Mouse (Mus musculus): ENCODE data around the gene Rhot2. TPM values are rescaled to one million over a fixed set of nuclear protein-coding genes. Genes with fewer than 3 reads are reported as not detected.

Rhot2 gene
- 48.9 and 77.3 TPM in 2 replicates for polyA plus RNA-seq (2012; rRNA removed; ENCODE audit: low replicate concordance)

DNA sequence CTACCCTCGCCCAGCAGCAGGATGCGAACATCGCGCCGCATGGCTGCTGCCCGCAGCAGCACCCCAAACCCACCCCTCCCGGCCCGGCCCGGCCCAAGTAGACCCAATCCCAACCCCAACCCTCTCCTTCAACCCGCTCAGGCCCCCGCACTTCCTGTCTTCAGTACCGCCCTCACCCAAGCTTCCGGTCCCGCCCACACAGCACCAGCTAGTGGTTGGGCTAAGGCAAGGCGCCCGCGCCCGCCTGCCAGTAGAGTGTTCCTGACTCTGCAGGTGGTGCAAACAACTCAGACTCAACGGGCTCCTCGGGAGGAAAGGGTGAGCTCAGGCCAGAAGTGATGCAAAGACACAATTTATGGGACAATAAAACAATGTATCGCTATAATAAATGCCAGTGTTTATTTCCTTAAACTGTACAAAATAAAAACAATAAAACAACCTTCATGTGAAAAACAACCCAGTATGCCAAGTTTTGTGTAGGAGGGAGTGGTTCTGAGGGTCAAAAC, at the start of gene Rhot2:
TSS of gene Rhot2 (minus strand) at position 456 of the 506 bp plus-strand sequence.

DNA sequence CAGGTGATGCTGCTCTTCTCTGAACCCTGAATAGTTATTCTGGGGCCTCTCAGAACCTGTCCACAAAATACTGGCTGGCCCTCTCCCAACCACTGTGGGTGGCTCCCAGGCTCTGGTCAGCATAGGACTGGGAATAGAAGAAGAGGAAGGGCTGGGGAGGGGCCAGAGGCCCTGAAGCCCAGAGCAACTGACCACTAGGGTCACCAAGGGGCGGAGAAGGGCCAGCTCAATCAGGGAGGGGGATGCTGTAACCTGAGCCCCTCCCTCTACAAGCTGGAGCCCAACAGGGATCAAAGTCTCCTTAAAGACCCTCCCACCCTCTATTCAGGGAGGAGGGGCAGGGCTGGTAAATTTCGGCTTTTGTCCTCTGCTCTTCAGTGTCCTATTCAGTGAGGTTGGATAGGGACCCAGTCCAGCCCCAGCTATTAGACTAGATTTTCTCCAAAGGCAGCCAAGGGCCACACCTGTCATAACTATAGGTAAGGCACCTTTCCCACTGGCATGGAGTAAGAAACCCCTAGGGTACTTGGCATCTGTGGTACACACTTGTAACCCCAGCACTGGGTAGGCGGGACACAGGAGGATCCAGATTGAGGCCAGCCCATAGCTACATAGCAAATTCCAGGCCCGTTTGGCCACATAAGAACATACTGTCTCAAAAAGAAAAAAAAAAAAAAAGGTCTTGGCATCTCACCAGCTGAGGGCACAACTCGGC, 35.7 kb upstream of the Rhot2 start, which contains the start of gene Wfikkn1:
TSS of gene Wfikkn1 (minus strand) at position 663 of the 715 bp plus-strand sequence.

DNA sequence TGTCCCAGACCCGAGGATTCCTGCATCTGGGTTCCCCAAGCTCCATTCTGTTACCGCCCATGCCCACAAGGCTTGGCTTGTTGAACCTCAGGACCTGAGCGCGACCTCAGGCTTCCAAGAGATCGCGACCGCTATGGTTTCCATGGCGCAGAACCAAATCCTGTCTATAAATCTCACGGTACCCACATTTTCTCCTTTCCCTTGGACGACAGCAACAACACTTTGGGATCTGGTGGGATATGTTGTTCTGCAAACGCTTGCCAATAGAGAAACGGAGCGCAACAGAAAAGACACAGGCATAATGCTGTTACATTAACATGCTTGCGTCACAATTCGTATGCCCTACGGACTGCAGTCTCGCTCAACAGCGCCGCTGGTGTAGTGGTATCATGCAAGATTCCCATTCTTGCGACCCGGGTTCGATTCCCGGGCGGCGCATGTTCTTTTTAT, 30.1 kb upstream of the Rhot2 start, which contains the start of gene Mettl26:
TSS of gene Mettl26 (plus strand) at position 354 of the 450 bp plus-strand sequence.

DNA sequence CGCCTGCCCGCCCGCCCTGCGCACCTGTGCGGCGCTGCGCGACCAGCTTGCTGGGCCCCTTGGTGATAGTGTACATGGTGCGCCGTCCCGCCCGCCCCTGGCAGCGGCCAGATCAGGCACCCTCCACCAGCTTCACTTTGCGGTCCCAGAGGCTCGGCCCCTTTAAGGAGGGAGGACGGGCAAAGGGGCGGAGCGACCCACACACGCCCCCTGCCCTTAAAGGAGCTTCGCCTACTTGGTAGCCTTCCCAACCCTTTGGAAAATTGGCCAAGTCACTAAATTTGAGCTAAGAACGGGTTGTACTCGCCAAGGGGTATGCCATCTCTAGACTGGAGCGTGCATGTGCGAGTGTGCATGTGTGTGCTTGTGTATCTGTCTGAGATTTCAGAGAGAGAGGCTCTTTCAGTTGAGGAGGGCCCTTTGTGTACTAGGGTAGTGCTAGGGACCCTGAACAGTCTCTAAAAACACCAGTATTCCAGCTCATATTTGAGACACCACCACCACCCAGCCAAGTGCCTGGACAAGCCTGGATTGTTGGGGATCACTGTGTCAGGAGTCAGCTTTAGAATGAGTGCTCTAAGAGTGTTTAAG, 24.0 kb upstream of the Rhot2 start, which contains the start of gene Mcrip2:
TSS of gene Mcrip2 (minus strand) at position 164 of the 591 bp plus-strand sequence.

DNA sequence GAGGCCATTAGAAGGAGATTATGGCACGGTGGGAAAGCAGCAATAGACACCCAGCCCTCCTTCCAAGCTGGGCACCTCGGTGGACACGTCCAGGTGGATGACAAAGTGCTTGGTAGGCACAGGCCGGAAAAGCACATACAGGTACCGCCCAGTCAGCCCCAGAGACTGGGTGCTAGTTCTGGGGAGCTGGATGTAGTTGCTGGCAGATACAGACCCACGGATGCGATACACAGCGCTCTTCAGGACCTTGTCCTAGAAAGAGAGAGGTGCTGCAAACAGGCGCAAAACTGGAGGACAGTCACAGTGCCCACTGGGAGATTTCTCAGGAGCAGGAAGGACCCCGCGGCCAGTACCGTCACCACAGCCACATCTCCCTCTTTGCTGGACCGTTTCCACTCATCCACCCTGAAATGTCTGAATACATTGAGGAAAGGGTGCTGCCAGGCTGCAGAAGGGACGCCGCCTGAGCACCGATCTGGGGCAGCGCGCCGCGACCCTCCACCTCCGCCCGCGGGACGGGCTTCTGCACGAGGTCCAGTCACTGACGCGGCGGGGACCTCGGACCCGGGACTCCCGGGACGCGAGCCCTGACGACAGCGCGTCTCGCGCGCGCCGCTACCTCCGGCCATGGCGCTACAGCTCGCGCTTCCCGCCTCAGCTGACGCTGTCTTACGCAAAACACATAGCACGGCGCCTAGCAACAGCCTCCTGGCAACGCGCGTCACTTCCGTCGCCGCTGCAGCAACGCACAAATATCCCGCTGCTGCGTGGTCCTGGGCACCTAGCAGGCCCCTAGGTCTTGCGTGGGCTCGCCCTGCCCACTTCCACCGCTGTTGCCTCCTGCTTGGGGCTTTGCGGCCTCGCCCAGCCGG, 16.4 kb upstream of the Rhot2 start, which contains the start of gene Wdr90:
TSS of gene Wdr90 (minus strand) at position 670 of the 872 bp plus-strand sequence.

DNA sequence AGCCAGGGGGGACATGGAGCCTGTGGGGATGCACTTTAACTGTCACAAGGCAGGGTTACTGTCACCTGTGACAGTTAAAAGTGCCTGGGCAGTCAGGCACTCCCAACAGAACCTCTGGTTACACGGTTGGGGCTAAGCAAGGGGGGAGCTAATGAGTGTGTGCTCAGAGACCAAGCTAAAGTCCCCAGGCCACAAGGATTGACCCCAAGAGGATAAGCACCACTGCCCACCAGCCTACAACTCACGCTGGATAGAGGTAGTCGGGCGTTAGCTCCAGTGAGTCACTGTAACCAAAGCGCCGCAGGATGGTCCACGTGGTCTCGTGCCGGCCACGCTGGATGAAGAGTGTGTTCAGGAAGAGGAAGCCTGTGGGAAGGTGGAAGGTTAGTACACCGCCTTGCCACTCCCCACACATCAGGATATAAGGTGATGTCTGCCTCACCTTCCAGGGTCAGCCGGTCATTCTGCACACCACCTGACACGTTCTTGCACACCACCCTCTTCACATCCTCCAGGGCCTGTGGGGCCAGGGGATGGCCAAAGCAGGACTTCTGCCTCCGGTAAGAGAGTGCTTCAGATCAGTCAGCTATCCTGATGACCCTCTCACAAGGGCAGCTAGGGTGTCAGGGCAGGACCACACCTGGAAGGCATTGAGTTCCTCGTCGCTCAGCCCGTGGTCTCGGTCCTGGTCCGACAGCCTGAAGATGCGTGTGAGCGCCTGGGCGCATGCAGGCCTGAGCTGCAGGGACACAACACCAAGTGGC, 3.4 kb downstream of the Rhot2 start, which contains the start of gene Gm20683:
TSS of gene Gm20683 (minus strand) at position 647 of the 764 bp plus-strand sequence.

DNA sequence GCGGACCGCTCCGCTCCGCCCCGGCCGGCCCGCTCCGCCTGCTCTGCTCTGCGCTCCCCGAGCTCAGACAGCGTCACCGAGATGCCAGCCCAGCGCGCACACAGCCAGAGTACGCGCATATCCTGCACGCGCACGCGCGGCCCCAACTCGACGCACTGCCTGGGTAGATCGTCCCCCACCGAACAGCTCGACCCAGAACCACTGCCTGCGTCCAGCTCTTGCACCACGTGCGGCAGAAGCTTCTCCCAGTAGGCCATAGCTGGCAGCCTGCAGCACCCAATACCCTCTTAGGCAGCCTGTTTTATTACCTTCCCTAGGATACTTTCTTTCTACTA, 7.6 kb downstream of the Rhot2 start, which contains the start of gene Rhbdl1:
TSS of gene Rhbdl1 (minus strand) at position 220 of the 335 bp plus-strand sequence.

DNA sequence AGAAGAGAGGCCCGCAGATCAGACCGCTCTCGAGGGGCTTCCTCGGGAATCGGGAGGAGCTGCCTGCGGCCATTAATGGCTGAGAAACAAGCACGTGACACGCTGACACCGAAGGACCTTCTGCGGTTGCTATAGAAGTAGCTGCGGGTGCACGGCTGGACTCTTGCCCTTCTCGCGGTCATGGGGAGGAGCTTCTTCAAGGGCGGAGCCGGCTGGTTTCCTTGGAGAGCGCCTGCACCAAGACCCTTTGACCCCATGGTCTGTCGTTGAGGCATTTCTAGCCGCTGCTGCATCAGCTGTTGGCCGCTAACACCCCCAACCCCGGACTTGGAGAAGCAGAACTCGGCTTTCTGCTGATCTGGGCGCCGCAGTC, 11.4 kb downstream of the Rhot2 start, which contains the start of gene Stub1:
TSS of gene Stub1 (minus strand) at position 114 of the 373 bp plus-strand sequence.

DNA sequence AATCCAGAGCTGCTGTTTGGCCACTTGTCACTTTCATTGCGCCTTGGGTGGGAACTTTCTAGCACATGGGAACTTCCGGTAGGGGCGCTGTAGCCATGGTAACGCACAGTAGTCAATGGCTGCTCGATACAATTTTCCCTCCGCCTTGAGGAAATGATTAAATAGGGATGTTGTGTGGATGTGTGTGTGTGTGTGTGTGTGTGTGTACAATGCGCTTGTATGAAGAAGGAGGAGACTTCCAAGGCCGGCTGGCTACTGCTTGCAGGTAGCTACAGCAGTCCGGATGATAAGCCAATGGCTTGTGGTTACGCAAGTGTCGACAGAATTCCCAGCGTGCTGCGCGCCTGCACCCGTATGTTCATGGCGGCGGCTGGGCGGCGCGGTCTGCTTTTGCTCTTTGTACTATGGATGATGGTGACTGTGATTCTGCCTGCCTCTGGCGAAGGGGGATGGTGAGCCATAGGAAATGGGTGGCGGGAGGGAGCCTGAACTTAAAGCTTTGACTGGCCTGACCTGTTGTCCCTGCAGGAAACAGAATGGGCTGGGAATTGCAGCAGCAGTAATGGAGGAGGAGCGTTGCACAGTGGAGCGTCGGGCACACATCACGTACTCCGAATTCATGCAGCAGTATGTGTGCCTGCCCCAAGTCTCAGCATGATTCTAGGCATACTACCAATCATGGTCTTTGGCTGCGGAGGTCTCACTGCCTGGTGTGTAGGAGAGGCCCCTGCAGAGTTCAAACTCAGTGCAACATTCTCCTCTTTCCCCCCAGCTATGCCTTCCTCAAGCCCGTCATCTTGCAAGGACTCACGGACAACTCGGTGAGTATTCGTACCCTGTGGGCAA, 15.7 kb downstream of the Rhot2 start, which contains the start of gene Jmjd8:
TSS of gene Jmjd8 (plus strand) at position 156 of the 846 bp plus-strand sequence.

DNA sequence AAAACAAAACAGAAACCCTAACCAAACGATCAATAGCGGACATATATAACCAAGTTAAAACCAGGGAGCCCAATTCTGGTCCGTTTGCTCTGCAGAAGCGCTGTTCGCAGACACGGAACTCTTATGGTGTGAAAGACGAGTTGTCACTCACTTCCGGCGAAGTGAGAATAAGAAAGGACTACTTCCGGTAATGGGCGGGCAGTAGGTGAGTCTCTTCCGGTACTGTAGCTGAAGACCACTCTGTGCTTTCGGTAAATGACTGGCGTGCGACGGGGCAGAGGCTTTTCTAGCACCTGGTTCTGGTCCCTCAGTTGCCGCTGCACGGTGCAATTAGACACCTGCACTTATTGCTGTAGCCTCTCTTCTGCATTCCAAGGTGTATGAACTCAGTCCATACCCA, 21.2 kb downstream of the Rhot2 start, which contains the start of gene Wdr24:
TSS of gene Wdr24 (plus strand) at position 176 of the 400 bp plus-strand sequence.

DNA sequence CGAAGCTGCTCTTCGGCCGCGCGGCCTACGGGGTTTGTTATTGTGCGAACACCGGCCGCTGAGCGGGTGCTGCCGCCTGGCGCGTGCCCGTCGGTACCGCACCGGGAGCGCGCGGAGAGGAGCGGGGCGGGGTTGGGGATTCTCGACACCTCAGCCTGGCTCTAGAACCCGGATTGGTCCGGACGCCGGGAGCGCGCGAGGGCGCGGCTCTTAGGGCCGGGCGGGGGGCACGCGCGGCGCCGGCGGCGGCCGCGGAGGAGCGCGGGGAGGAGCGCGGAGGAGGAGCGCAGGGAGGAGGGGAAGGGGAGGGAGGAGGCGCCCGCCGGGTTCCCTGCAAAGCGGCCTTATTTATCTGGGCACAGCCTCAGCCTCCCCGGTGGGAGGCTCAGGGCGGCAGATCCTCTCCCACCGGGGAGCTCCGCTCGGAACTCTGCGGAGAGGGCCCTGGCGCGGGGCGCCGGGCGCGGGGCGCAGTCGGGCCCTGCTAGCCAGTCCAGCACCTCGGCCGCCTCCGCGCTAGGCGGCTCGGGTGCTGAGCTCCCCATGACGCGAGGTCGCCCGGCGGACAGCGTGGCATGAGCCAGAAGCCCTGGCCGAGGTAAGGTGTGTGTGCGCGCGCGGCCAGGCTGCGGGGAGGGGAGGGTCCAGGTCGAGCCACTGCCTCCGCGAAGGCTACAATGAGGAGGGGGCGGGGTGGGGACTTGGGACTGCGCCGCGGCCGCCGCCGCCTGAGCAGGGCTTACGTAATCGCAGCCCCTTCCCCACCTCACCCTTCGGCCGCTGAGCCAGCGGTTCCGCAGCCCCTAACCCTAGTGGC, 35.7 kb downstream of the Rhot2 start, which contains the start of gene Fbxl16:
TSS of gene Fbxl16 (plus strand) at position 297 of the 817 bp plus-strand sequence.

DNA sequence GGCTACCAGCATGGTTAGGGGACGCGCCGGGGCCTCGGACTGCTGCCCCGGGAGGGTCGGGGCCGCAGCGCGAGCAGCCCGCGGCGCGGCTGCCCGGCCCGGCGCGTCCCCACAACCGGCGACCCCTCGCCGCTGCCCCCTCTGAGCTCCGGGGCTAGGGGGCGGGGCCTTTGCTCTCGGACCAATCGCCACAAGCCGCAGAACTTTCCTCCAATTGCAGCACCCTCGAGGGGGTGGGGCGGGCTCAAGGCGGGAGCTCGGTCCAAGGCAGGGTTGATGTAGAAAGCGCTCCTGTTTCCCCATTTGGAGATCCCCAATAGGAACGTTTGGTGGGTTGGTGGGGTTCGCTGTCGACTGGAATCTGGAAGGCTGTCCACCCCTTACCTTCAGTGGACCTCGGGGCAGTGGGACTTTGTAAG, 47.7 kb downstream of the Rhot2 start, which contains the start of gene Metrn:
TSS of gene Metrn (minus strand) at position 186 of the 419 bp plus-strand sequence.

DNA sequence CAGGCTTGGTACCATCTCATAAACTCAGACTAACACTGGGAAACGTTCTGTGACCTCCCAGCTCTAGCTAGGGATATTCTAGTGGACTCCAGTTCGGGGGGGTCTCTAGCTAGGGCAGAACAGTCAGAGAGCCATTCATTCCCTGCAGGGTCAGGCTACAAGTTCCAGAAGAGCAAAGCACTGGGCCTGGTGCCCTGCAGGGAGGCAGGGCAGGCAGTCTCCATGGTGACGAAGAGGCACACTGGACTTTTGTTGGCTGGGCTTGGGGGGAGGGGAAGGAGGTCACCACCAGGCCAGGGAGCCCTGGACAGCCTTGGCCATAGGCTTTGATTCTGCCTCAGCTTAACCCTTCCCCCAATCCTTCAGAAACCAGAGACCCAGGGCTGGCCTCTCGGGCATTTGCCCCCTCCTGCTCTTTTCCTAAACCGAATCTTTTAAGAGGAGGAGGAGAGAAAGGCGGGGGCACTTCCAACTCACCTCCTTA, 49.0 kb downstream of the Rhot2 start, which contains the start of gene AC134908.4:
TSS of gene AC134908.4 (minus strand) at position 51 of the 484 bp plus-strand sequence.

DNA sequence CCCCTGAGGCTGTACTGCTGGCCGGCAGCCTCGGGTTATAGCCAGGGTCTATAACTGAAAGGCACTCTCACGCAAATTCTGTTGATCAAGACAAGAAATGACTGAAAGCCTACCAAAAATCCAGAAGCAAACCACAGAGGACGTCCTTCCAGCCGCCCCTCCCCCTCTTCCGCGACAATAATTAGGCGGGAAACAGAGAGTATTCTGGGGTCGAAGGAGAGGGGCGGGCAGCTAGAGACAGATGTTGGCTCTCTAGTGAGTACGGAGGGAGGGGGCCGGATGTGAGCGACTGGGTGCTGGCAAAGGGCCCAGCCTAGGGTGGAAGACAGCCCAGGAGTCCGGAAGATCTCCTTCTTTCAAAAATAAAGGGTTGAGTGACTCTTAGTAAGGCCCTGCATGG, 52.0 kb downstream of the Rhot2 start, which contains the start of gene Fam173a:
TSS of gene Fam173a (minus strand) at position 287 of the 400 bp plus-strand sequence.

Other genes starting within 250 kb of the Rhot2 start
- not detected in 2 replicates for gene Gng13, start 127.7 kb downstream of the Rhot2 start, polyA plus RNA-seq (2012; rRNA removed; ENCODE audit: low replicate concordance)
- 3.0 and 8.4 TPM in 2 replicates for gene Chtf18, start 117.4 kb downstream of the Rhot2 start, polyA plus RNA-seq (2012; rRNA removed; ENCODE audit: low replicate concordance)
- 33.3 and 43.5 TPM in 2 replicates for gene Rpusd1, start 117.2 kb downstream of the Rhot2 start, polyA plus RNA-seq (2012; rRNA removed; ENCODE audit: low replicate concordance)
- 0.26 and 0.95 TPM in 2 replicates for gene Mslnl, start 108.8 kb downstream of the Rhot2 start, polyA plus RNA-seq (2012; rRNA removed; ENCODE audit: low replicate concordance)
- 18.0 and 39.1 TPM in 2 replicates for gene Msln, start 90.5 kb downstream of the Rhot2 start, polyA plus RNA-seq (2012; rRNA removed; ENCODE audit: low replicate concordance)
- 30.7 and 33.1 TPM in 2 replicates for gene Narfl, start 71.1 kb downstream of the Rhot2 start, polyA plus RNA-seq (2012; rRNA removed; ENCODE audit: low replicate concordance)
- 33.7 and 63.5 TPM in 2 replicates for gene Haghl, start 59.2 kb downstream of the Rhot2 start, polyA plus RNA-seq (2012; rRNA removed; ENCODE audit: low replicate concordance)
- 0.13 TPM in 1 of 2 replicates, not detected in the other for gene Ccdc78, start 58.3 kb downstream of the Rhot2 start, polyA plus RNA-seq (2012; rRNA removed; ENCODE audit: low replicate concordance)
- 100 and 103 TPM in 2 replicates for gene Fam173a, start 52.0 kb downstream of the Rhot2 start, polyA plus RNA-seq (2012; rRNA removed; ENCODE audit: low replicate concordance)
- not detected in 2 replicates for gene AC134908.4, start 49.2 kb downstream of the Rhot2 start, polyA plus RNA-seq (2012; rRNA removed; ENCODE audit: low replicate concordance)
- 31.8 and 52.1 TPM in 2 replicates for gene Metrn, start 47.7 kb downstream of the Rhot2 start, polyA plus RNA-seq (2012; rRNA removed; ENCODE audit: low replicate concordance)
- 1.3 and 10.1 TPM in 2 replicates for gene Fbxl16, start 35.8 kb downstream of the Rhot2 start, polyA plus RNA-seq (2012; rRNA removed; ENCODE audit: low replicate concordance)
- gene Wdr24, start 21.2 kb downstream of the Rhot2 start, polyA plus RNA-seq (2012; rRNA removed; ENCODE audit: low replicate concordance): 29.1 and 47.7 TPM in 2 replicates
- gene Jmjd8, start 16.0 kb downstream of the Rhot2 start, polyA plus RNA-seq (2012; rRNA removed; ENCODE audit: low replicate concordance): 107 and 138 TPM in 2 replicates
- gene Stub1, start 11.4 kb downstream of the Rhot2 start, polyA plus RNA-seq (2012; rRNA removed; ENCODE audit: low replicate concordance): 147 and 198 TPM in 2 replicates
- 63.1 and 173 TPM in 2 replicates for gene Rhbdl1, start 7.6 kb downstream of the Rhot2 start, polyA plus RNA-seq (2012; rRNA removed; ENCODE audit: low replicate concordance)
- 51.2 and 72.8 TPM in 2 replicates for gene Gm20683, start 3.1 kb downstream of the Rhot2 start, polyA plus RNA-seq (2012; rRNA removed; ENCODE audit: low replicate concordance)
- 16.4 and 55.2 TPM in 2 replicates for gene Wdr90, start 16.6 kb upstream of the Rhot2 start, polyA plus RNA-seq (2012; rRNA removed; ENCODE audit: low replicate concordance)
- 84.2 and 113 TPM in 2 replicates for gene Mcrip2, start 23.9 kb upstream of the Rhot2 start, polyA plus RNA-seq (2012; rRNA removed; ENCODE audit: low replicate concordance)
- 47.8 and 80.7 TPM in 2 replicates for gene Mettl26, start 30.2 kb upstream of the Rhot2 start, polyA plus RNA-seq (2012; rRNA removed; ENCODE audit: low replicate concordance)
- 0.54 and 1.1 TPM in 2 replicates for gene Wfikkn1, start 36.0 kb upstream of the Rhot2 start, polyA plus RNA-seq (2012; rRNA removed; ENCODE audit: low replicate concordance)
- 35.2 and 54.0 TPM in 2 replicates for gene Rab40c, start 74.9 kb upstream of the Rhot2 start, polyA plus RNA-seq (2012; rRNA removed; ENCODE audit: low replicate concordance)
- 166 and 173 TPM in 2 replicates for gene Pigq, start 100.1 kb upstream of the Rhot2 start, polyA plus RNA-seq (2012; rRNA removed; ENCODE audit: low replicate concordance)
- 1.0 TPM in 1 of 2 replicates, not detected in the other for gene Nhlrc4, start 100.1 kb upstream of the Rhot2 start, polyA plus RNA-seq (2012; rRNA removed; ENCODE audit: low replicate concordance)
- 0.12 TPM in 1 of 2 replicates, not detected in the other for gene A930017K11Rik, start 107.7 kb upstream of the Rhot2 start, polyA plus RNA-seq (2012; rRNA removed; ENCODE audit: low replicate concordance)
- gene Capn15, start 140.9 kb upstream of the Rhot2 start, polyA plus RNA-seq (2012; rRNA removed; ENCODE audit: low replicate concordance): 22.9 and 54.5 TPM in 2 replicates
- gene Rab11fip3, start 224.7 kb upstream of the Rhot2 start, polyA plus RNA-seq (2012; rRNA removed; ENCODE audit: low replicate concordance): 32.8 and 33.6 TPM in 2 replicates
- gene Decr2, start 245.5 kb upstream of the Rhot2 start, polyA plus RNA-seq (2012; rRNA removed; ENCODE audit: low replicate concordance): 27.4 and 27.8 TPM in 2 replicates